Mouse (Mus musculus) liver, postnatal 0 days (tissue): ENCODE measurements around the gene Osbpl2.

ENCODE experiments used
- CTCF ChIP-seq: sonication (generic); IDR thresholded peaks from 2 replicates; pipeline ENCODE4 v1.5.1; 2016; ENCODE audit warnings: antibody characterized with exemption, low read depth
- EP300 ChIP-seq: IDR thresholded peaks from 2 replicates; pipeline ENCODE4 v1.6.1; 2016; ENCODE audit warnings: antibody characterized with exemption, low read depth, mild to moderate bottlenecking

DNA sequence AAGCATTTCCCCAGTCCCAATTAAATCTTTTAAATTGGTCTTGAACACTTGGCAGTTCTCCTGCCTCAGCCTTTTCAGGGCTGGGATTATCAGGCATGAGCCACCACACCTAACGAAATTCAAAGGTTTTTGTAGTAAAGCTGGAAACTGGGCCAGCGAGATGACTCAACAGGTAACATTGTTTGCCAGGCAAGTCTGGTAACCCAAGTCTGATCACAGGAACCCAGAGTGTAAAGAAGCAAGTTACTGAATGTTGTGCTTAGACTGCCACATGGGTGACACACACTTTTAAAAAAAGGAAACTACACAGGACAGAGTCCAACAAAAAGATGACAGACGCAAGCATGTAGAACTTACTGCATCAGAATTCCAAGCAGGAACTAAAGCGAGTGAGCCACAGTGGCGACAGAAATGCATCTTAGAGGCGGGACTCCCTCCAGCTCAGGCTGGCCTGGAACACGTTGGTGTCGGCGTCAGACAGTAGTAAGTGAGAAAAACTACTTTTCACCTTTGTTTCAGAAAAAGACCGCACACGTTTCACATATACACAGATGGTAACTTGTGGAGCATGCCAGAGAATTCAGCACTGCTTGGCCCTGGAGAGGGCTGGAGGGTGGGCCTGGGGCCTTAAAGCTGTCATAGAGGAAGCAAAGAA is 51.2 kb downstream of the Osbpl2 start:
- TF ChIP-seq CTCF (no peak), EP300 (no peak)
